Mouse (Mus musculus) thymus, postnatal 0 days (tissue): Measurements from ENCODE around the gene C9orf72. TPM values are rescaled to one million over a fixed set of nuclear protein-coding genes. Genes with fewer than 3 reads are reported as not detected.

Experiments used
- polyA plus RNA-seq: library from polyadenylated mRNA; unstranded; fragments of >200 nt; fragmentation: Nextera tagmentation; extraction: Ambion mirVana; gene quantifications from 2 replicates; pipeline ENCODE4 v1.2.1, GENCODE M21; 2015

C9orf72 gene
- polyA plus RNA-seq, 1 experiment from 2014 or later: 7.3 TPM

Other genes starting within 250 kb of the C9orf72 start
- 0.17 TPM in 1 of 2 replicates, not detected in the other for gene Ifnk, start 74.1 kb downstream of the C9orf72 start, polyA plus RNA-seq
- 4.7 and 6.2 TPM in 2 replicates for gene Mob3b, start 68.7 kb downstream of the C9orf72 start, polyA plus RNA-seq